Mouse (Mus musculus): ENCODE measurements at regions not wholly inside any gene's neighbourhood (a gene's known extent, or its start where the extent isn't known, plus 50 kb on each side); places are given as distances from the start of the nearest gene placed in this dataset.

DNA sequence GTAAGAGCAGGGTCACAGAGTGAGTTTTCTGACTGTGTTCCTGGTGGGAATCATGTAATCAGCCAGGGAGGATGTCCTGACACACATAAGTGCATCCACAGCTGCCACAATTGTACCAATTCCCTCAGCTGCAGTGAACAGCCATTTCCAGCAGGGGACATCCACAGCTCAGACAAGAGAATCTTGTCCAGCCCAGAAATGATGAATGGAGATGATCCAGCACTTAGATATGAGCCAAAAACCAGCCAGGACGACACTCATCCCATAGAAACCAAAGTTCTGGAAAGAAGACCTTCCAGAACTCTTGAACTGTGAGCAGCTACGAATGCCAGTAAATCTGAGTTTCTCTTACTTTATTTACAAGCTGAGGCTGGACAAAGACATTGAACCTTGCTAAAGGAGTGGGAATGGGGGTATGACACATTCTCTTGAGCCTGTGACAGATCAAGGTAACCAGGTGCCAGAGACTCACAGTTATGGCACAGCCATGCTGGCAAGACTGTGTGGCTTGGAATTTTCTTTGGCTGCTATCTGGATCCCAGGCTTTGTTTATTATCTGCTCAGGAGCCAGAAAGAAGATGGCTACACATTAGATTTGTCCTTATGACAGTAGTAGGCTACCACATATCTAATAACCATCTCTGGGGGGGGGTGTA is 145.1 kb downstream of the Gm10192 start:
- Histone ChIP-seq H3K36me3 (no peaks in the 10 kb centered on the region), H3K9me3 (replicated peaks) (no peaks in the 10 kb centered on the region), H3K27ac (no peak overlapping the region), H3K27me3 (no peaks in the 10 kb centered on the region), H3K4me2 (no peak overlapping the region), H3K4me1 (replicated peaks) (no peaks in the 10 kb centered on the region), H3K4me3 (no peak overlapping the region), H3K9ac (no peak overlapping the region)
- 28% methylated on average over 2 of the region's 2 CpGs for WGBS
- no peak for ATAC-seq (replicated peaks; ENCODE audit: insufficient number of reproducible peaks, insufficient read depth, low FRiP score, low read depth)

DNA sequence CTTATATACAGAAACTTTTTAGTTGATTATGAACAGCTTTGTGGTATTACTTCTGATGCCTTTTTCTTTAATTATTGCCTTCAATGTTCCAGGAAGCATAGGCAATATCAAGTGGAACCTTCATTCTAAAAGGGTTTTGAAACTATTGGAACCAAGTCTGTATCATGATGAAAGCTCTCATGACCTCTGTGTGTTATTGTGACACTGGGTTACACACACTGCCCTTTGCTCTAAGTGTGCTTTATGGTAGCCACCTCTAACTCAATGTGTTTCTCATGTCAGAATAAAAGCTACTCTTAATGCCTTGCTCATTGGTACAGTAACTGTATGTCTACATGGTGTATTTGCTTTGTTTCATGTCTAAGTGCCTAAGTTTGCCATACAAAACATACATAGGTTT is 154.0 kb downstream of the Gm10192 start:
- no peaks in the 10 kb centered on the region for H3K4me1 ChIP-seq (replicated peaks)
- H3K27me3 ChIP-seq: no peaks in the 10 kb centered on the region
- H3K4me3 ChIP-seq: no peak overlapping the region
- H3K9ac ChIP-seq: no peak overlapping the region
- H3K36me3 ChIP-seq: no peaks in the 10 kb centered on the region
- H3K9me3 ChIP-seq (replicated peaks): no peaks in the 10 kb centered on the region
- no peak overlapping the region for H3K4me2 ChIP-seq
- no peak for ATAC-seq (replicated peaks; ENCODE audit: insufficient number of reproducible peaks, insufficient read depth, low FRiP score, low read depth)
- no peak overlapping the region for H3K27ac ChIP-seq

DNA sequence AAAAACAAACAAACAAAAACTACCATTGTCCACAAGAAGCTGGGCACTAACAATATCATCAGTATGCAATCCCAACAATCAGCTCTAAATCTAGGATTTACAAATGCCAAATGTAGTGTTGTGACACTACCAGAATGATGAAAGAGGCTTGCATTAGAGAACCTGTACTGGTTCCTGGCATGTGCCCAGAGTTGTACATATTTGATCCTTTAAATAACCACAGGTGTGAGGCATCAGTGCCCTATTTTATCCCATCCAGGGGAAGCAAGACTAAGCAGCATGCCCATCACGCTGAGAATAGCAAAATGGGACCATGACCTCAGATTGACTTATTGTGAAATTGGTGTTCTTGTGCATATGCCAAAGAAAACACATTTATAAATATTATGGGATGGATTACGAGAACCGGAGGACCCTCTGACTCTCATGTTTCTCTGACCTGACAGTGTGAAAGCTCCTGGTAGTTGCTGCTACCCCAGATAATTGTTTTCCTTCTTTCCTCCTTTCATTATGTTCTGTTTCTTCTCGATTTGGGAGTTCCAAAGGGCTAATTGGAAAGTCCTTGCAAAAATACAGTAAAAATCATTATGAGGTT is 157.4 kb downstream of the Gm10192 start:
- Histone ChIP-seq H3K4me3 (no peak overlapping the region), H3K9ac (no peak overlapping the region), H3K27ac (no peak overlapping the region), H3K4me2 (no peak overlapping the region), H3K27me3 (no peaks in the 10 kb centered on the region), H3K9me3 (replicated peaks) (no peaks in the 10 kb centered on the region), H3K4me1 (replicated peaks) (no peaks in the 10 kb centered on the region), H3K36me3 (no peaks in the 10 kb centered on the region)
- no peak for ATAC-seq (replicated peaks; ENCODE audit: insufficient number of reproducible peaks, insufficient read depth, low FRiP score, low read depth)
- WGBS: 52% methylated on average over 4 of the region's 4 CpGs

DNA sequence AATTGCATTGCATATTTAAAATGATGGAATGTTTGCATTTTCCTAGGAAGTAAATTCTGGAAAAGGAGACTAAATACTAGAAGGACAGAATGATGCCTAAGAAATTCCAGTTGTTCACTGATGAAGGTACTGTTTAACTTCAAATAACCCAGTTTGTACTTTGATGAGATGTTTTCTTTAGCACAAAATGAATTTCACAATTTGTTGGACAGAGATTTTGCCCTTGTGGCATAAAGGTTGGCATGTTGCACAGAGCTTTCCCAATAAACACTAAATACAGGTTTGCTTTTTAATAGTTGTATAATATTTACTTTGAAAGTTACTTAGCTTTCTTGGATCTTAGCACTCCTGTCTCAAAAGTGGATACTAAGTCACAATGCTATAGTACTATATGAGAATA is 181.6 kb downstream of the Gm10192 start:
- Histone ChIP-seq H3K36me3 (no peaks in the 10 kb centered on the region), H3K9ac (no peak overlapping the region), H3K4me3 (no peak overlapping the region), H3K4me1 (replicated peaks) (no peaks in the 10 kb centered on the region), H3K27ac (no peak overlapping the region), H3K4me2 (no peak overlapping the region), H3K9me3 (replicated peaks) (no peaks in the 10 kb centered on the region), H3K27me3 (no peaks in the 10 kb centered on the region)
- no peak for ATAC-seq (replicated peaks; ENCODE audit: insufficient number of reproducible peaks, insufficient read depth, low FRiP score, low read depth)

DNA sequence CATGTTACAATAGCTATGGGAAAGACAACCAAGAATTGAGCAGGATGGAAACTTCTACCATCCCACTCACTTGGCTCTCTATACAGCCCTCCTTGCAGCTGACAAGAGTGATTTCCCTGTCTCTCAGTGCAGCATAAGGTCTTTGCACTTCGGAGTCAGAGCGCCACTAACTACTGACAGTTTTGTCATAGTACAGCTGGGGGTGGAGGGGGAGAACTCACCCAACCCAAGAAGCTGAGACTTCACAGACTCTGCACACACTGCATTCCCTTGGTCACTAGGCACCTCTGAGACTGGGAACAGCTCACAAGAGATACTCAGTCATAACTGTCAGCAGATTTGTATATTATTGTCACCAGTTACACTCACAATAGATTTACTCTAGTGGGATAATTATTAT is 195.3 kb upstream of the Gm12695 start:
- Histone ChIP-seq H3K36me3 (no peaks in the 10 kb centered on the region), H3K27me3 (no peaks in the 10 kb centered on the region), H3K27ac (no peak overlapping the region), H3K9me3 (replicated peaks) (no peaks in the 10 kb centered on the region), H3K4me3 (no peak overlapping the region), H3K4me1 (replicated peaks) (no peaks in the 10 kb centered on the region), H3K9ac (no peak overlapping the region), H3K4me2 (no peak overlapping the region)
- 65% methylated on average over 2 of the region's 2 CpGs for WGBS
- ATAC-seq (replicated peaks; ENCODE audit: insufficient number of reproducible peaks, insufficient read depth, low FRiP score, low read depth): 0 out of 2 replicates have a peak, but pooled peaks have one; percentile 31

DNA sequence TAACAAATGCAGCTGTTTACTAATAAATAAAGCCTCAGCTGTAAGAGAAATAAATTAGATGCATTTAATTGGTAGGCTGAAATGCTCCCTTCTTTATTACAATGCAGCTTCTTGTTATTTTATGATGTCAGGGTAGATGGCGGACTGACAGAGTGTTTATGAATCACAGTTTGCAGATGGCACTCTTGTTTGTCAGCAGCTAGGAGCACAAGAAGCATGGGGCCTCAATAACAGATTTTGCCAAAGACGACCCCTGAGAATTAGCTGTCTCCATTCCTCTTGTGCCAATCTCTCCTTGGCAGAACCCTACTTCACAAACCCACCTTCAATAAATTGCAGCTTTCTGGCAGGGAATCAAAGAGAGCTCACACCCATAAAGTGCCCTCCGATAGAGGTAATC is 194.9 kb upstream of the Gm12695 start:
- 74% methylated on average over 3 of the region's 3 CpGs for WGBS
- no peak overlapping the region for H3K9ac ChIP-seq
- H3K4me2 ChIP-seq: no peak overlapping the region
- no peaks in the 10 kb centered on the region for H3K4me1 ChIP-seq (replicated peaks)
- H3K27me3 ChIP-seq: no peaks in the 10 kb centered on the region
- H3K36me3 ChIP-seq: no peaks in the 10 kb centered on the region
- H3K27ac ChIP-seq: no peak overlapping the region
- no peaks in the 10 kb centered on the region for H3K9me3 ChIP-seq (replicated peaks)
- no peak for ATAC-seq (replicated peaks; ENCODE audit: insufficient number of reproducible peaks, insufficient read depth, low FRiP score, low read depth)
- no peak overlapping the region for H3K4me3 ChIP-seq

DNA sequence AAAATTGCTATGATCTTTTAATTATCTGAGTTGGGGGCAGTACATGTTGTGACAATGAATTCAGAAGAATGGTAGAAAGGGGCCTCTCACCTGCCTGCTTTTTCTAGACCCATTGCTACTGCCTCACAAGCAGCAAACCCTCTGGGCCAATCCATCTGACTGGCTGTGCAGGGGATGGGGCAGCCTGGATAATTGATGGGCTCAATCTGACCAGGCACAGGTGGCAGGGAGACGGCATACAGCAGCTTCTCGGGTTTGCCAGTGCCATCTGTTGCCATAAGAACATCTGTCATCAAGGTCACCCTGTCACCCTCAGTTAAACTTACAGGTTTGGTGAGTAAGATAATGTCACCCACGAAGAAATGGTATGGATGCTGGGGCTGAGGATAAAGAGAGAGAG is 189.9 kb upstream of the Gm12695 start:
- no peaks in the 10 kb centered on the region for H3K27me3 ChIP-seq
- H3K27ac ChIP-seq: no peak overlapping the region
- no peaks in the 10 kb centered on the region for H3K9me3 ChIP-seq (replicated peaks)
- no peaks in the 10 kb centered on the region for H3K36me3 ChIP-seq
- 44% methylated on average over 3 of the region's 3 CpGs for WGBS
- H3K9ac ChIP-seq: no peak overlapping the region
- no peak overlapping the region for H3K4me2 ChIP-seq
- no peak overlapping the region for H3K4me3 ChIP-seq
- no peak for ATAC-seq (replicated peaks; ENCODE audit: insufficient number of reproducible peaks, insufficient read depth, low FRiP score, low read depth)
- H3K4me1 ChIP-seq (replicated peaks): no peaks in the 10 kb centered on the region

DNA sequence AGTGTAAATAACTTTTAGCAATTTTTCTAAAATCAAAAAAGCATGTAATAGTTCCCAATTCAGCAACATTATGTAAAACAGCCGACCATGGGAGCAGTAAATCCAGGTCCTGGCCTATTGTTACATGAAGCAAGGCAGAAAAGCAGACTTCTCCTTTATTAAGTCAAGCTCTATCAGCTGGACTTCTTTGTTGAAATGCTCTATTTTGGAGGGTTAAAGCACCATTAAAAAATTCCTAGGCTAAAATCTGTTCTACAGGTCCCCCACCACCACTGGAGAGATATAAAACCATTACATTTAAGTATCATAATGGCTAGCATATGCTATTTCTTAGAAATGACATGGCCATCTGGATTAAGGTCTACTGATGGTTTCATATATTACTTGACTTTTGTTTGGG is 188.8 kb upstream of the Gm12695 start:
- Histone ChIP-seq H3K4me3 (no peak overlapping the region), H3K4me2 (no peak overlapping the region), H3K27ac (no peak overlapping the region), H3K27me3 (no peaks in the 10 kb centered on the region), H3K9ac (no peak overlapping the region), H3K36me3 (no peaks in the 10 kb centered on the region), H3K4me1 (replicated peaks) (no peaks in the 10 kb centered on the region), H3K9me3 (replicated peaks) (no peaks in the 10 kb centered on the region)
- WGBS: 46% methylated on average over 1 of the region's 1 CpGs
- no peak for ATAC-seq (replicated peaks; ENCODE audit: insufficient number of reproducible peaks, insufficient read depth, low FRiP score, low read depth)

DNA sequence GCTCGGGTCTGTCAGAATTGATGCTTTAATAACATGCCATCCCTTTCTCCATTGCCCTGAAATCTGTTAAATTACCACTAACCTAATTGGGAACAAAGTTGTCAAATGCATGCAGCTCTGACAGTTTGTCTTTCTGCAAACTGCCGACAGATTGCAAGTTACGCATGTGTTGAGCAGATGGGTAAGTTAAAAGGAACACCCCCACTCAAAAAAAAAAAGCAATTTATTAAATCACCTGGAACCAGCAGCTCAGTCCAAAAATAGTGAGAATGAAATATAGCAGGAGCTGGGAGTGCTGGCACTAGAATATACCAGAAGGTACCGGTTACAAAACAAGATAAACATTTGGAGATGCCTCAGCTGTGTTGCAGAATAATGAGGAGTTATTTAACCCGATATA is 184.2 kb upstream of the Gm12695 start:
- Histone ChIP-seq H3K4me2 (no peak overlapping the region), H3K27me3 (no peaks in the 10 kb centered on the region), H3K36me3 (no peaks in the 10 kb centered on the region), H3K4me3 (no peak overlapping the region), H3K27ac (no peak overlapping the region), H3K9ac (no peak overlapping the region), H3K9me3 (replicated peaks) (no peaks in the 10 kb centered on the region), H3K4me1 (replicated peaks) (no peaks in the 10 kb centered on the region)
- WGBS: 69% methylated on average over 5 of the region's 5 CpGs
- no peak for ATAC-seq (replicated peaks; ENCODE audit: insufficient number of reproducible peaks, insufficient read depth, low FRiP score, low read depth)

DNA sequence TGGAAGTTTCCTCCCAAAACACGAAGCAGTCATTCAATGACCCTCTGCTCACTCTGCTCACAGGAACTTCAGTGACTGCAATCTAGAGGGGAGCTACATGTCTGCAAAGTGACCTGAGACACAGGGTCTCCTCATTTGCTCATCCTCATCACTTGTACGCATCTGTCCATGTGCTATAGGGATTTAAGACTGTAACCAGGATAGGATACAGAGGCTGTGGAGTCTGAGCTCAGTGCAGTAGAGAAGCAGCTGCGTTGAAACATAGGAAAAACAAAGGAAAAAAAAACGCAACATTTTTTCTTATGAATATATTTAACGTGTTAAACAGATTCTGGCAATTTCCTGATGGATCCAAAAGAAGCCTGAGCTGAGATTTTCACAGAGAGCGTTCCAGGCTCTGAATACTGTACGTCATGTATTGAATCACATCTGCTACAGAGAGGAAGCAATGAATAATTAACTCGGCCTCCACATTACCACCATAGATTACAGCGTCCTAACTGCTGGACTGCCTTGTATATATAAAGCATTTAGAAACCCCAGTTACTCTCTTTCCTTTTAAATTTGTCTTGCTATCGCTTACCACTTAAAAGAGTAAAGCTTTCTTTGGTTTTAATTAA is 183.7 kb upstream of the Gm12695 start:
- 66% methylated on average over 10 of the region's 10 CpGs for WGBS
- no peak overlapping the region for H3K9ac ChIP-seq
- no peak overlapping the region for H3K27ac ChIP-seq
- no peak overlapping the region for H3K4me3 ChIP-seq
- no peaks in the 10 kb centered on the region for H3K27me3 ChIP-seq
- no peaks in the 10 kb centered on the region for H3K4me1 ChIP-seq (replicated peaks)
- no peaks in the 10 kb centered on the region for H3K9me3 ChIP-seq (replicated peaks)
- H3K36me3 ChIP-seq: no peaks in the 10 kb centered on the region
- H3K4me2 ChIP-seq: no peak overlapping the region
- no peak for ATAC-seq (replicated peaks; ENCODE audit: insufficient number of reproducible peaks, insufficient read depth, low FRiP score, low read depth)
